Mouse (Mus musculus) ES-Bruce4 (cell line): Measurements from ENCODE around the gene Oaz2. TPM values are rescaled to one million over a fixed set of nuclear protein-coding genes. Genes with fewer than 3 reads are reported as not detected.

Experiments
- H3K27ac ChIP-seq: 2 replicates; pipeline ENCODE4 v1.5.1; 2012; ENCODE audit warnings: low read length, inconsistent platforms; ENCODE audit not compliant: insufficient read depth
- H3K27me3 ChIP-seq: 2 replicates; pipeline ENCODE4 v1.6.1; 2012; ENCODE audit warnings: mild to moderate bottlenecking, low read length, inconsistent platforms; ENCODE audit not compliant: control insufficient read depth, poor library complexity, insufficient read depth, severe bottlenecking
- H3K36me3 ChIP-seq: 2 replicates; pipeline ENCODE4 v1.6.1; 2012; ENCODE audit warnings: inconsistent platforms, mild to moderate bottlenecking, low read length, moderate library complexity; ENCODE audit not compliant: control insufficient read depth, poor library complexity, insufficient read depth, severe bottlenecking
- H3K4me1 ChIP-seq: one replicate; pipeline ENCODE4 v1.8.1; 2011; ENCODE audit warnings: low read length; ENCODE audit not compliant: control insufficient read depth, insufficient read depth
- H3K4me3 ChIP-seq: 2 replicates; pipeline ENCODE4 v1.5.1; 2011; ENCODE audit warnings: low read depth, mild to moderate bottlenecking, low read length
- H3K9ac ChIP-seq: 2 replicates; pipeline ENCODE4 v1.6.1; 2012; ENCODE audit warnings: low read depth, mild to moderate bottlenecking, inconsistent platforms; ENCODE audit not compliant: poor library complexity, severe bottlenecking
- H3K9me3 ChIP-seq: replicated peaks from 2 replicates; pipeline ENCODE4 v1.6.1; 2012; ENCODE audit warnings: mild to moderate bottlenecking, low read length, inconsistent platforms; ENCODE audit not compliant: control insufficient read depth, poor library complexity, insufficient read depth, severe bottlenecking
- CTCF ChIP-seq: IDR thresholded peaks from one replicate; pipeline ENCODE4 v1.8.1; 2011; ENCODE audit warnings: low read depth, low read length
- EP300 ChIP-seq: IDR thresholded peaks from 2 replicates; pipeline ENCODE4 v1.6.1; 2011; ENCODE audit warnings: low read depth, low read length; ENCODE audit not compliant: insufficient read depth
- POLR2A ChIP-seq: IDR thresholded peaks from one replicate; pipeline ENCODE4 v1.8.1; 2011; ENCODE audit warnings: low read length; ENCODE audit not compliant: insufficient read depth
- polyA plus RNA-seq: library from polyadenylated mRNA; stranded (reverse); fragments of >200 nt; gene quantifications from 2 replicates; pipeline ENCODE4 v1.2.4, GENCODE M21; 2011; ENCODE audit warnings: low read depth; ENCODE audit not compliant: missing spikeins, insufficient read depth, insufficient read length

The Oaz2 gene
- 69.0 and 81.5 TPM in 2 replicates for polyA plus RNA-seq

- Histone ChIP-seq H3K4me3 (no peak within 1 kb of the TSS), H3K27me3 (no peaks in the 10 kb centered on the region), H3K9ac (no peak within 1 kb of the TSS), H3K36me3 (no peaks in the 10 kb centered on the region), H3K4me1 (peaks cover 3% of the 10 kb centered on the region), H3K27ac (no peak within 1 kb of the TSS), H3K9me3 (no peaks in the 10 kb centered on the region)
- no peak for TF ChIP-seq CTCF
- no peak for TF ChIP-seq POLR2A
- TF ChIP-seq EP300 = no peak
These were observed at the start of gene Oaz2 for GRCm38 (mm10) chr9:65667701-65668100. TSS of gene Oaz2 (plus strand) at chr9:65668001.

- Histone ChIP-seq H3K9ac (no peak overlapping the region), H3K27me3 (no peaks in the 10 kb centered on the region), H3K36me3 (no peaks in the 10 kb centered on the region), H3K4me3 (no peak overlapping the region), H3K27ac (peak overlapping the region; percentile 95), H3K9me3 (no peaks in the 10 kb centered on the region), H3K4me1 (peaks cover 8% of the 10 kb centered on the region)
- TF ChIP-seq POLR2A (no peak), CTCF (no peak), EP300 (0 out of 2 replicates have a peak, but pooled peaks have one; percentile 45)
These were observed 48.5 kb upstream of the Oaz2 start for GRCm38 (mm10) chr9:65619311-65619710.

GRCm38 (mm10) chr9:65621196-65621595, 46.6 kb upstream of the Oaz2 start:
- Histone ChIP-seq H3K4me1 (peaks cover 8% of the 10 kb centered on the region), H3K9ac (no peak overlapping the region), H3K4me3 (no peak overlapping the region), H3K27me3 (no peaks in the 10 kb centered on the region), H3K27ac (no peak overlapping the region), H3K9me3 (no peaks in the 10 kb centered on the region), H3K36me3 (no peaks in the 10 kb centered on the region)
- no peak for TF ChIP-seq CTCF
- no peak for TF ChIP-seq POLR2A

- Histone ChIP-seq H3K27ac (no peak overlapping the region), H3K4me3 (no peak overlapping the region), H3K36me3 (no peaks in the 10 kb centered on the region), H3K27me3 (no peaks in the 10 kb centered on the region), H3K9me3 (no peaks in the 10 kb centered on the region), H3K4me1 (peaks cover 8% of the 10 kb centered on the region), H3K9ac (no peak overlapping the region)
- no peak for TF ChIP-seq CTCF
- TF ChIP-seq POLR2A = no peak
- no peak for TF ChIP-seq EP300
These were observed 46.1 kb upstream of the Oaz2 start for GRCm38 (mm10) chr9:65621666-65622065.

- no peak overlapping the region for H3K27ac ChIP-seq
- no peaks in the 10 kb centered on the region for H3K27me3 ChIP-seq
- H3K4me3 ChIP-seq = no peak overlapping the region
- peaks cover 5% of the 10 kb centered on the region for H3K4me1 ChIP-seq
- no peak overlapping the region for H3K9ac ChIP-seq
- TF ChIP-seq POLR2A = no peak
- no peak for TF ChIP-seq CTCF
- no peak for TF ChIP-seq EP300
- no peaks in the 10 kb centered on the region for H3K9me3 ChIP-seq
- no peaks in the 10 kb centered on the region for H3K36me3 ChIP-seq
These were observed 45.0 kb upstream of the Oaz2 start for GRCm38 (mm10) chr9:65622826-65623225.

GRCm38 (mm10) chr9:65624266-65624665, 43.5 kb upstream of the Oaz2 start:
- Histone ChIP-seq H3K27ac (no peak overlapping the region), H3K4me1 (peaks cover 3% of the 10 kb centered on the region), H3K9me3 (no peaks in the 10 kb centered on the region), H3K36me3 (no peaks in the 10 kb centered on the region), H3K4me3 (no peak overlapping the region), H3K9ac (no peak overlapping the region), H3K27me3 (no peaks in the 10 kb centered on the region)
- TF ChIP-seq POLR2A (no peak), CTCF (no peak), EP300 (no peak)
